Comparison of ENCODE assay signal across 15 mouse cellular contexts in genomic region chr19:18033599-18033998, GRCm38 (mm10).
"Had no signal": no experiment of that assay in that cellular context is flagged by ENCODE, and none has a peak within 500 bp of the region (broad histone marks: within the 10 kb centered on the region; RNA-seq: fewer than 3 reads in every experiment).

No protein-coding gene starts in this region.

- H3K4me3 ChIP-seq: lung, embryonic 15.5 days; megakaryocyte, embryonic 14.5 days; midbrain, embryonic 13.5 days; midbrain, embryonic 15.5 days; neural tube, embryonic 12.5 days had no signal

- H3K4me1 ChIP-seq: lung, embryonic 15.5 days; megakaryocyte, embryonic 14.5 days; midbrain, embryonic 13.5 days; midbrain, embryonic 15.5 days; neural tube, embryonic 12.5 days had no signal

- DNase-seq: liver, postnatal 0 days; lung, adult 2 months; lung, postnatal 14 days; lung, postnatal 36 days; right cerebral cortex, postnatal 14 days; spleen, adult 18-20 months; thymus, adult 2 months; thymus, postnatal 25 days; thymus, postnatal 4 days had no signal

- H3K27ac ChIP-seq: lung, embryonic 15.5 days; macrophage; midbrain, embryonic 13.5 days; midbrain, embryonic 15.5 days; neural tube, embryonic 12.5 days had no signal
